Mouse (Mus musculus) midbrain, embryonic 14.5 days (tissue): ENCODE data around the gene Eif4a1. TPM values are rescaled to one million over a fixed set of nuclear protein-coding genes. Genes with fewer than 3 reads are reported as not detected.
A peak's percentile ranks its signal among the peaks of the same experiment; 100 is the strongest.

Experiments used
- ATAC-seq: fragments of 200-750 bp; cut with Nextera tagmentation; 2 replicates; pipeline ENCODE4 v1.8.0; 2017; ENCODE audit warnings: moderate number of reproducible peaks, moderate library complexity; ENCODE audit not compliant: low FRiP score, low TSS enrichment
- DNase-seq: peaks from one replicate; pipeline ENCODE4 v3.0.0-alpha.2; 2015
- H3K27ac ChIP-seq: fragments of 300-500 bp; sonication (generic); replicated peaks from 2 replicates; pipeline ENCODE4 v1.5.1; 2014; ENCODE audit warnings: mild to moderate bottlenecking, low read depth, low read length, moderate library complexity
- H3K27me3 ChIP-seq: fragments of 300-500 bp; sonication (generic); 2 replicates; pipeline ENCODE4 v1.6.1; 2014; ENCODE audit warnings: low read length, control low read depth, mixed read lengths; ENCODE audit not compliant: control insufficient read depth, insufficient read depth
- H3K36me3 ChIP-seq: fragments of 300-500 bp; sonication (generic); 2 replicates; pipeline ENCODE4 v1.6.1; 2014; ENCODE audit warnings: low read length, control low read depth; ENCODE audit not compliant: control insufficient read depth, insufficient read depth
- H3K4me1 ChIP-seq: fragments of 300-500 bp; sonication (generic); 2 replicates; pipeline ENCODE4 v1.6.1; 2014; ENCODE audit warnings: mild to moderate bottlenecking, antibody characterized with exemption, low read length, control low read depth; ENCODE audit not compliant: control insufficient read depth, insufficient read depth
- H3K4me2 ChIP-seq: fragments of 300-500 bp; sonication (generic); 2 replicates; pipeline ENCODE4 v1.6.1; 2014; ENCODE audit warnings: mild to moderate bottlenecking, low read length, moderate library complexity
- H3K4me3 ChIP-seq: fragments of 300-500 bp; sonication (generic); replicated peaks from 2 replicates; pipeline ENCODE4 v1.5.1; 2014; ENCODE audit warnings: low read depth, low read length
- H3K9ac ChIP-seq: fragments of 300-500 bp; sonication (generic); replicated peaks from 2 replicates; pipeline ENCODE4 v1.6.1; 2014; ENCODE audit warnings: mild to moderate bottlenecking, low read length, moderate library complexity
- H3K9me3 ChIP-seq: fragments of 300-500 bp; sonication (generic); 2 replicates; pipeline ENCODE4 v1.6.1; 2016; ENCODE audit warnings: low read length, control low read depth, mixed read lengths; ENCODE audit not compliant: control insufficient read depth
- WGBS: fragments of 180-500 bp; shearing (Covaris S2); extraction: QIAGEN DNeasy Blood & Tissue Kit; methylation state at CpG from one replicate; pipeline ENCODE4 v1.1.7; 2014; 5-methylcytosine and 5-hydroxymethylcytosine counted together
- polyA plus RNA-seq: library from polyadenylated mRNA; unstranded; fragments of >200 nt; fragmentation: Nextera tagmentation; extraction: Ambion mirVana; gene quantifications from 2 replicates; pipeline ENCODE4 v1.2.1, GENCODE M21; 2014

The Eif4a1 gene
- polyA plus RNA-seq, 1 experiment from 2014 or later = 707 TPM

GRCm38 (mm10) chr11:69684128-69684745, 12.0 kb upstream of the Eif4a1 start:
- Histone ChIP-seq H3K4me3 (no peak overlapping the region), H3K4me1 (peaks cover 18% of the 10 kb centered on the region), H3K9ac (no peak overlapping the region), H3K9me3 (no peaks in the 10 kb centered on the region), H3K27me3 (no peaks in the 10 kb centered on the region), H3K27ac (no peak overlapping the region), H3K4me2 (no peak overlapping the region), H3K36me3 (peaks cover 8% of the 10 kb centered on the region; the same call in 1 of the 2 replicates)
- 83% methylated on average over 12 of the region's 12 CpGs for WGBS
- DNase-seq (no peak), ATAC-seq (no peak)

- Histone ChIP-seq H3K27ac (peak overlapping the region; percentile 86; the same call in 1 of the 2 replicates), H3K9ac (no peak overlapping the region; the same call in 1 of the 2 replicates), H3K9me3 (no peaks in the 10 kb centered on the region), H3K4me1 (peaks cover 18% of the 10 kb centered on the region), H3K4me2 (peak overlapping the region; percentile 93), H3K36me3 (peaks cover 10% of the 10 kb centered on the region), H3K4me3 (peak overlapping the region; percentile 19; the same call in 1 of the 2 replicates), H3K27me3 (no peaks in the 10 kb centered on the region)
- ATAC-seq = no peak
- WGBS = 82% methylated on average over 7 of the region's 7 CpGs
- no peak for DNase-seq
These were observed 11.4 kb upstream of the Eif4a1 start for GRCm38 (mm10) chr11:69683576-69683975.

- Histone ChIP-seq H3K4me2 (peak overlapping the region; percentile 93), H3K9ac (peak overlapping the region; percentile 47), H3K4me3 (peak overlapping the region; percentile 19), H3K27ac (peak overlapping the region; percentile 86), H3K9me3 (no peaks in the 10 kb centered on the region), H3K36me3 (peaks cover 16% of the 10 kb centered on the region), H3K4me1 (peaks cover 18% of the 10 kb centered on the region), H3K27me3 (no peaks in the 10 kb centered on the region)
- 18% methylated on average over 12 of the region's 12 CpGs for WGBS
- DNase-seq (peak; percentile 97), ATAC-seq (0 out of 2 replicates have a peak, but pooled peaks have one; percentile 61)
These were observed 10.8 kb upstream of the Eif4a1 start for GRCm38 (mm10) chr11:69682840-69683533.

GRCm38 (mm10) chr11:69682209-69682839, 10.1 kb upstream of the Eif4a1 start:
- peak overlapping the region; percentile 82 for H3K4me3 ChIP-seq
- H3K27me3 ChIP-seq = no peaks in the 10 kb centered on the region
- peak overlapping the region; percentile 86 for H3K27ac ChIP-seq
- WGBS = 26% methylated on average over 24 of the region's 24 CpGs
- ATAC-seq (peak; percentile 16; the same call in 1 of the 2 replicates), DNase-seq (no peak)
- peak overlapping the region; percentile 93 for H3K4me2 ChIP-seq
- H3K9me3 ChIP-seq = no peaks in the 10 kb centered on the region
- H3K9ac ChIP-seq = peak overlapping the region; percentile 76; the same call in 1 of the 2 replicates
- H3K36me3 ChIP-seq = peaks cover 22% of the 10 kb centered on the region
- H3K4me1 ChIP-seq = peaks cover 18% of the 10 kb centered on the region

- ATAC-seq = peak; percentile 95
- peaks cover 18% of the 10 kb centered on the region for H3K4me1 ChIP-seq
These were observed 9.3 kb upstream of the Eif4a1 start, which contains the start of gene Senp3 for GRCm38 (mm10) chr11:69681314-69682208. Gene Senp3 (minus strand): TSS chr11:69682084.

GRCm38 (mm10) chr11:69680136-69680855, 8.1 kb upstream of the Eif4a1 start:
- WGBS = 95% methylated on average over 30 of the region's 30 CpGs
- peaks cover 18% of the 10 kb centered on the region for H3K4me1 ChIP-seq
- no peaks in the 10 kb centered on the region for H3K9me3 ChIP-seq
- H3K4me2 ChIP-seq = peak overlapping the region; percentile 93
- DNase-seq (no peak), ATAC-seq (no peak)
- H3K27ac ChIP-seq = no peak overlapping the region
- 0 out of 2 replicates have a peak overlapping the region, but pooled peaks have one; percentile 76 for H3K9ac ChIP-seq
- no peaks in the 10 kb centered on the region for H3K27me3 ChIP-seq
- no peak overlapping the region for H3K4me3 ChIP-seq
- peaks cover 42% of the 10 kb centered on the region for H3K36me3 ChIP-seq

More at GRCm38 (mm10) chr11:69681314-69682208, 9.3 kb upstream of the Eif4a1 start, which contains the start of gene Senp3:
- H3K9ac ChIP-seq = peak within 1 kb of the TSS; percentile 76
- no peaks in the 10 kb centered on the region for H3K9me3 ChIP-seq
- H3K36me3 ChIP-seq = peaks cover 30% of the 10 kb centered on the region
- DNase-seq = peak; percentile 99
- H3K27ac ChIP-seq = peak within 1 kb of the TSS; percentile 86
- peak within 1 kb of the TSS; percentile 93 for H3K4me2 ChIP-seq
- H3K27me3 ChIP-seq = no peaks in the 10 kb centered on the region
- H3K4me3 ChIP-seq = peak within 1 kb of the TSS; percentile 82
- WGBS = under 1% methylated on average over 77 of the region's 80 CpGs

GRCm38 (mm10) chr11:69679144-69679543, 6.9 kb upstream of the Eif4a1 start:
- Histone ChIP-seq H3K4me1 (peaks cover 18% of the 10 kb centered on the region), H3K36me3 (peaks cover 54% of the 10 kb centered on the region), H3K4me2 (no peak overlapping the region), H3K9me3 (no peaks in the 10 kb centered on the region), H3K9ac (no peak overlapping the region), H3K27me3 (no peaks in the 10 kb centered on the region), H3K27ac (no peak overlapping the region), H3K4me3 (no peak overlapping the region)
- no peak for ATAC-seq
- DNase-seq = no peak
- WGBS = 100% methylated on average over 2 of the region's 2 CpGs
